Mouse (Mus musculus) neural tube, embryonic 15.5 days (tissue): ENCODE measurements around the gene Polr3gl. TPM values are rescaled to one million over a fixed set of nuclear protein-coding genes. Genes with fewer than 3 reads are reported as not detected.

ENCODE experiments used
- ATAC-seq: fragments of 200-750 bp; cut with Nextera tagmentation; 2 replicates; pipeline ENCODE4 v1.8.0; 2017; ENCODE audit warnings: mild to moderate bottlenecking, moderate TSS enrichment, moderate library complexity; ENCODE audit not compliant: low FRiP score
- H3K27ac ChIP-seq: fragments of 300-500 bp; sonication (generic); replicated peaks from 2 replicates; pipeline ENCODE4 v1.5.1; 2015; ENCODE audit warnings: mild to moderate bottlenecking, inconsistent platforms
- H3K27me3 ChIP-seq: fragments of 300-500 bp; sonication (generic); replicated peaks from 2 replicates; pipeline ENCODE4 v1.6.1; 2015; ENCODE audit warnings: inconsistent platforms
- H3K36me3 ChIP-seq: fragments of 300-500 bp; sonication (generic); 2 replicates; pipeline ENCODE4 v1.6.1; 2015; ENCODE audit warnings: inconsistent platforms
- H3K4me1 ChIP-seq: fragments of 300-500 bp; sonication (generic); 2 replicates; pipeline ENCODE4 v1.6.1; 2015; ENCODE audit warnings: inconsistent platforms
- H3K4me2 ChIP-seq: fragments of 300-500 bp; sonication (generic); 2 replicates; pipeline ENCODE4 v1.6.1; 2015; ENCODE audit warnings: inconsistent platforms, mild to moderate bottlenecking, moderate library complexity
- H3K4me3 ChIP-seq: fragments of 300-500 bp; sonication (generic); replicated peaks from 2 replicates; pipeline ENCODE4 v1.5.1; 2015; ENCODE audit warnings: mild to moderate bottlenecking, inconsistent platforms
- H3K9ac ChIP-seq: fragments of 300-500 bp; sonication (generic); replicated peaks from 2 replicates; pipeline ENCODE4 v1.6.1; 2015; ENCODE audit warnings: mild to moderate bottlenecking, inconsistent platforms
- H3K9me3 ChIP-seq: fragments of 300-500 bp; sonication (generic); replicated peaks from 2 replicates; pipeline ENCODE4 v1.6.1; 2016; ENCODE audit warnings: inconsistent platforms
- WGBS: fragments of 180-500 bp; shearing (Covaris S2); methylation state at CpG from one replicate; pipeline ENCODE4 v1.1.7; 2015; ENCODE audit warnings: mixed read lengths; 5-methylcytosine and 5-hydroxymethylcytosine counted together
- polyA plus RNA-seq: library from polyadenylated mRNA; unstranded; fragments of >200 nt; fragmentation: Nextera tagmentation; extraction: Ambion mirVana; gene quantifications from 2 replicates; pipeline ENCODE4 v1.2.1, GENCODE M21; 2015

Polr3gl gene
- 35.2 and 35.8 TPM in 2 replicates for polyA plus RNA-seq

GRCm38 (mm10) chr3:96593790-96594560, at the start of gene Polr3gl:
TSS of gene Polr3gl (minus strand) at chr3:96594181.
- no peaks in the 10 kb centered on the region for H3K9me3 ChIP-seq
- no peaks in the 10 kb centered on the region for H3K36me3 ChIP-seq
- WGBS = under 1% methylated on average over 38 of the region's 38 CpGs
- peaks cover 52% of the 10 kb centered on the region for H3K4me1 ChIP-seq
- H3K4me3 ChIP-seq = peak within 1 kb of the TSS; percentile 64
- peak within 1 kb of the TSS; percentile 84 for H3K4me2 ChIP-seq
- no peaks in the 10 kb centered on the region for H3K27me3 ChIP-seq
- H3K9ac ChIP-seq = peak within 1 kb of the TSS; percentile 58
- peak within 1 kb of the TSS; percentile 89 for H3K27ac ChIP-seq
- peak; percentile 85 for ATAC-seq

- Histone ChIP-seq H3K27ac (no peak overlapping the region), H3K9ac (no peak overlapping the region), H3K36me3 (peaks cover 34% of the 10 kb centered on the region), H3K9me3 (no peaks in the 10 kb centered on the region), H3K27me3 (no peaks in the 10 kb centered on the region), H3K4me2 (no peak overlapping the region), H3K4me1 (peaks cover 26% of the 10 kb centered on the region), H3K4me3 (no peak overlapping the region)
- ATAC-seq = no peak
- 89% methylated on average over 1 of the region's 1 CpGs for WGBS
Observed at GRCm38 (mm10) chr3:96639219-96639618, 45.2 kb upstream of the Polr3gl start.

GRCm38 (mm10) chr3:96636448-96636847, 42.5 kb upstream of the Polr3gl start:
- Histone ChIP-seq H3K9ac (0 out of 2 replicates have a peak overlapping the region, but pooled peaks have one; percentile 95), H3K36me3 (peaks cover 40% of the 10 kb centered on the region)
- WGBS = 72% methylated on average over 11 of the region's 11 CpGs

GRCm38 (mm10) chr3:96635906-96636305, 41.9 kb upstream of the Polr3gl start:
- Histone ChIP-seq H3K9ac (peak overlapping the region; percentile 95), H3K27me3 (no peaks in the 10 kb centered on the region), H3K4me2 (peak overlapping the region; percentile 71), H3K4me3 (peak overlapping the region; percentile 94), H3K9me3 (no peaks in the 10 kb centered on the region), H3K27ac (peak overlapping the region; percentile 84), H3K36me3 (peaks cover 38% of the 10 kb centered on the region), H3K4me1 (peaks cover 34% of the 10 kb centered on the region)
- ATAC-seq = 0 out of 2 replicates have a peak, but pooled peaks have one; percentile 16
- WGBS = 11% methylated on average over 15 of the region's 15 CpGs

More at GRCm38 (mm10) chr3:96636448-96636847, 42.5 kb upstream of the Polr3gl start:
- Histone ChIP-seq H3K27ac (no peak overlapping the region), H3K9me3 (no peaks in the 10 kb centered on the region), H3K4me3 (peak overlapping the region; percentile 94), H3K4me2 (peak overlapping the region; percentile 71), H3K4me1 (peaks cover 28% of the 10 kb centered on the region), H3K27me3 (no peaks in the 10 kb centered on the region)
- no peak for ATAC-seq

GRCm38 (mm10) chr3:96634928-96635879, 41.2 kb upstream of the Polr3gl start, which contains the start of the genes Pex11b and Gm42957:
TSS of gene Pex11b (plus strand) at chr3:96635376.
TSS of gene Gm42957 (plus strand) at chr3:96635474.
- Histone ChIP-seq H3K27me3 (no peaks in the 10 kb centered on the region), H3K36me3 (peaks cover 38% of the 10 kb centered on the region), H3K4me2 (peak within 1 kb of the TSS; percentile 71), H3K9ac (peak within 1 kb of the TSS; percentile 95), H3K4me3 (peak within 1 kb of the TSS; percentile 94), H3K9me3 (no peaks in the 10 kb centered on the region), H3K27ac (peak within 1 kb of the TSS; percentile 84), H3K4me1 (peaks cover 41% of the 10 kb centered on the region)
- WGBS = 1% methylated on average over 60 of the region's 60 CpGs
- peak; percentile 83 for ATAC-seq

GRCm38 (mm10) chr3:96634015-96634414, 40.0 kb upstream of the Polr3gl start:
- no peaks in the 10 kb centered on the region for H3K9me3 ChIP-seq
- H3K4me3 ChIP-seq = no peak overlapping the region
- H3K36me3 ChIP-seq = peaks cover 27% of the 10 kb centered on the region
- H3K9ac ChIP-seq = no peak overlapping the region
- H3K4me2 ChIP-seq = no peak overlapping the region
- ATAC-seq = no peak
- H3K27ac ChIP-seq = no peak overlapping the region
- peaks cover 46% of the 10 kb centered on the region for H3K4me1 ChIP-seq
- WGBS = 84% methylated on average over 1 of the region's 1 CpGs
- no peaks in the 10 kb centered on the region for H3K27me3 ChIP-seq

- Histone ChIP-seq H3K27ac (no peak overlapping the region), H3K9ac (no peak overlapping the region), H3K36me3 (peaks cover 22% of the 10 kb centered on the region), H3K4me3 (no peak overlapping the region), H3K4me1 (peaks cover 42% of the 10 kb centered on the region), H3K27me3 (no peaks in the 10 kb centered on the region), H3K4me2 (no peak overlapping the region), H3K9me3 (no peaks in the 10 kb centered on the region)
- no peak for ATAC-seq
Observed at GRCm38 (mm10) chr3:96632058-96632457, 38.1 kb upstream of the Polr3gl start.

GRCm38 (mm10) chr3:96629729-96630600, 36.0 kb upstream of the Polr3gl start, which contains the start of gene Rbm8a:
TSS of gene Rbm8a (plus strand) at chr3:96629933.
- Histone ChIP-seq H3K9ac (peak within 1 kb of the TSS; percentile 69), H3K4me1 (peaks cover 27% of the 10 kb centered on the region), H3K9me3 (no peaks in the 10 kb centered on the region), H3K27ac (peak within 1 kb of the TSS; percentile 81), H3K4me3 (peak within 1 kb of the TSS; percentile 58), H3K4me2 (peak within 1 kb of the TSS; percentile 87), H3K36me3 (peaks cover 32% of the 10 kb centered on the region), H3K27me3 (no peaks in the 10 kb centered on the region)
- ATAC-seq = peak; percentile 93
- WGBS = under 1% methylated on average over 48 of the region's 48 CpGs

- WGBS = 93% methylated on average over 4 of the region's 4 CpGs
- no peaks in the 10 kb centered on the region for H3K4me1 ChIP-seq
Observed at GRCm38 (mm10) chr3:96623201-96623600, 29.2 kb upstream of the Polr3gl start.

GRCm38 (mm10) chr3:96617941-96618340, 24.0 kb upstream of the Polr3gl start:
- Histone ChIP-seq H3K36me3 (peaks cover 61% of the 10 kb centered on the region), H3K27me3 (no peaks in the 10 kb centered on the region), H3K27ac (no peak overlapping the region), H3K4me2 (no peak overlapping the region), H3K4me3 (no peak overlapping the region), H3K9ac (no peak overlapping the region), H3K9me3 (no peaks in the 10 kb centered on the region), H3K4me1 (no peaks in the 10 kb centered on the region)
- WGBS = 92% methylated on average over 3 of the region's 3 CpGs
- no peak for ATAC-seq

More at GRCm38 (mm10) chr3:96623201-96623600, 29.2 kb upstream of the Polr3gl start:
- Histone ChIP-seq H3K27ac (no peak overlapping the region), H3K27me3 (no peaks in the 10 kb centered on the region), H3K4me2 (no peak overlapping the region), H3K36me3 (peaks cover 57% of the 10 kb centered on the region), H3K9ac (no peak overlapping the region), H3K4me3 (no peak overlapping the region), H3K9me3 (no peaks in the 10 kb centered on the region)
- ATAC-seq = no peak
